Mouse (Mus musculus): ENCODE data around the gene Cib1. TPM values are rescaled to one million over a fixed set of nuclear protein-coding genes. Genes with fewer than 3 reads are reported as not detected.
A peak's percentile ranks its signal among the peaks of the same experiment; 100 is the strongest.

Cib1 gene
- polyA plus RNA-seq, 1 experiment from 2014 or later: 55.0 TPM

DNA sequence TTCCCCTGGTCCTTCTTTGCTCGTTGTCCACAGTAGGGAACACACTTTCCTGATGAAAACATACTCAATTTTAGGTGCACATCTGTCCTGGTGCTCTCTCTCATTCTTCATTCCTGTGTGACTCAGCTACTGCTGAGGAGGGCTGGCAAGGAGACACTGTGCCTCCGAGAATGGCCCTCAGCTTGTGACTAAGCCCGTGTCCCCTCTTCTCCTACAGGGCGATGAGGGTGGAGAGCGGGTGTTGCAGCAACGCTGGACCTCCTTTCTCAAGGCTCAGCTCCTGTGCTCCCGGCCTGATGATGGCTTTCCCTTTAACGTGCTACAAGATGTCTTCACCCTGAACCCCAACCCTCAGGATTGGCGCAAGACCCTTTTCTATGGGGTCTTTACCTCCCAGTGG, 13.9 kb downstream of the Cib1 start:
- Histone ChIP-seq H3K4me3 (ENCODE audit: low read depth, low read length) (no peak overlapping the region), H3K4me2 (no peak overlapping the region), H3K4me1 (ENCODE audit: control insufficient read depth, insufficient read depth, low read length) (no peaks in the 10 kb centered on the region), H3K27me3 (ENCODE audit: control insufficient read depth, insufficient read depth, low read length) (no peaks in the 10 kb centered on the region), H3K36me3 (ENCODE audit: control insufficient read depth, insufficient read depth, low read length) (peaks cover 19% of the 10 kb centered on the region), H3K9me3 (ENCODE audit: control insufficient read depth, low read length) (no peaks in the 10 kb centered on the region), H3K27ac (ENCODE audit: low read depth, low read length) (no peak overlapping the region), H3K9ac (ENCODE audit: low read length) (no peak overlapping the region)
- DNase-seq (ENCODE audit: low spot score, missing footprints) (no peak), ATAC-seq (ENCODE audit: low FRiP score) (no peak)
- 93% methylated on average over 9 of the region's 9 CpGs for WGBS

DNA sequence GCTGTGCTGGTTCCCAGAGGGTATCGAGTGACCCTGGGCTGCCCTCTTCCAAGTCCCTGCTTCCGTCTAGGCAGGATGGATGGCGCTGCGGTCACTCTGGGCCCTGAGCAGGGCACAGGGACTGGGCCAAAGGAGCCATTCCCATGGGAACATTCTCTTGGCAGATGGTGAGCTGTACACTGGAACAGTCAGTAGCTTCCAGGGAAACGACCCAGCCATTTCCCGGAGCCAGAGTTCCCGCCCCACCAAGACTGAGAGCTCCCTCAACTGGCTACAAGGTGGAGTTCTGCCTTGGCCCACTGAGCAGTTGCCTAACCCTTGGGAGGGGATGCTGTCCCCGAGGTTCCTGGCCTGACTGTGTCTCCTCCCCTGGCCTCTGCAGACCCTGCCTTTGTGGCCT, 16.0 kb downstream of the Cib1 start:
- Histone ChIP-seq H3K4me2 (no peak overlapping the region), H3K4me3 (ENCODE audit: low read depth, low read length) (no peak overlapping the region), H3K9me3 (ENCODE audit: control insufficient read depth, low read length) (no peaks in the 10 kb centered on the region), H3K9ac (ENCODE audit: low read length) (no peak overlapping the region), H3K36me3 (ENCODE audit: control insufficient read depth, insufficient read depth, low read length) (peaks cover 17% of the 10 kb centered on the region), H3K27me3 (ENCODE audit: control insufficient read depth, insufficient read depth, low read length) (no peaks in the 10 kb centered on the region), H3K4me1 (ENCODE audit: control insufficient read depth, insufficient read depth, low read length) (no peaks in the 10 kb centered on the region), H3K27ac (ENCODE audit: low read depth, low read length) (no peak overlapping the region)
- DNase-seq (ENCODE audit: low spot score, missing footprints) (no peak), ATAC-seq (ENCODE audit: low FRiP score) (no peak)
- 84% methylated on average over 8 of the region's 8 CpGs for WGBS

DNA sequence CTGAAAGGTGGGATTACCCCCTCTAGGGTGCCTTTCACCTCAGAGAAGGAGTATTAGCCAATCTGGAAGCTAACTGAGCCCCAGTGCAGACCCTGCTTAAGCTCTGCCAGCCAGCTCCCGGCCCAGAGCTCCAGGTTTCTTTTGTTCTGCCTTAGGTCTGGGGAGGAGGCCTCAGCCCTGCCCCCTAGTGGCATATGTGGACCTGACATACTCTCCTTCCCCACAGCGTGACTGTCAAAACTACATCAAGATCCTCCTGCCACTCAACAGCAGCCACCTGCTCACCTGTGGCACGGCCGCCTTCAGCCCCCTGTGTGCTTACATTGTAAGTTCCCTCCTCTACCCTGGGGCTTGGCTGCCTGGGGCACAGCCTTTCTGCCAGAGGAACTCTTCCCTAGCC, 17.2 kb downstream of the Cib1 start:
- 14% methylated on average over 4 of the region's 4 CpGs for WGBS
- ATAC-seq (ENCODE audit: low FRiP score) (peak; percentile 79), DNase-seq (ENCODE audit: low spot score, missing footprints) (peak; percentile 97)
- no peak overlapping the region for H3K27ac ChIP-seq (ENCODE audit: low read depth, low read length)
- peaks cover 15% of the 10 kb centered on the region for H3K36me3 ChIP-seq (ENCODE audit: control insufficient read depth, insufficient read depth, low read length)
- H3K9ac ChIP-seq (ENCODE audit: low read length): 0 out of 2 replicates have a peak overlapping the region, but pooled peaks have one; percentile 10
- no peaks in the 10 kb centered on the region for H3K9me3 ChIP-seq (ENCODE audit: control insufficient read depth, low read length)
- no peaks in the 10 kb centered on the region for H3K4me1 ChIP-seq (ENCODE audit: control insufficient read depth, insufficient read depth, low read length)
- no peaks in the 10 kb centered on the region for H3K27me3 ChIP-seq (ENCODE audit: control insufficient read depth, insufficient read depth, low read length)
- no peak overlapping the region for H3K4me2 ChIP-seq
- no peak overlapping the region for H3K4me3 ChIP-seq (ENCODE audit: low read depth, low read length)

DNA sequence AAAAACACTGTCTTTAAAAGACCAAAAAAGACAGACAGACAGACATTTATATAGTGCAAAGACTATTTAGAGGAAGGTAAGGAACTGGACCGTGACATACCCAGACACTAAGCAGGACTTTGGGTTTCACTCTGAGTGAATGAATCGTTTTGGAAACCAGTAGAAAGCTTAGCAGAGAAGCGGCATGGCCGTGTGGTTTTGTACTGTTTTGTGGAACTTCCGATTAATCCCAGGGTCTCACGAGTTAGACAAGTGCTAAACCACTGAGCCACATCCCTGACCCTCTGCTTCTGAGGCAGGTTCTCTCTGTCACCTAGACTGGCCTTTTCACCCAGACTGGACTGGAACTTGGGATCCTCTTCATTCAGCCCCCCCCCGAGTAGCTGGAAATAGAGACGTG, 18.2 kb downstream of the Cib1 start:
- peaks cover 8% of the 10 kb centered on the region for H3K36me3 ChIP-seq (ENCODE audit: control insufficient read depth, insufficient read depth, low read length)
- ATAC-seq (ENCODE audit: low FRiP score) (no peak), DNase-seq (ENCODE audit: low spot score, missing footprints) (no peak)
- H3K9ac ChIP-seq (ENCODE audit: low read length): no peak overlapping the region
- no peaks in the 10 kb centered on the region for H3K27me3 ChIP-seq (ENCODE audit: control insufficient read depth, insufficient read depth, low read length)
- no peaks in the 10 kb centered on the region for H3K4me1 ChIP-seq (ENCODE audit: control insufficient read depth, insufficient read depth, low read length)
- no peak overlapping the region for H3K4me2 ChIP-seq
- H3K9me3 ChIP-seq (ENCODE audit: control insufficient read depth, low read length): no peaks in the 10 kb centered on the region
- H3K27ac ChIP-seq (ENCODE audit: low read depth, low read length): no peak overlapping the region
- WGBS: 71% methylated on average over 8 of the region's 8 CpGs
- H3K4me3 ChIP-seq (ENCODE audit: low read depth, low read length): no peak overlapping the region

DNA sequence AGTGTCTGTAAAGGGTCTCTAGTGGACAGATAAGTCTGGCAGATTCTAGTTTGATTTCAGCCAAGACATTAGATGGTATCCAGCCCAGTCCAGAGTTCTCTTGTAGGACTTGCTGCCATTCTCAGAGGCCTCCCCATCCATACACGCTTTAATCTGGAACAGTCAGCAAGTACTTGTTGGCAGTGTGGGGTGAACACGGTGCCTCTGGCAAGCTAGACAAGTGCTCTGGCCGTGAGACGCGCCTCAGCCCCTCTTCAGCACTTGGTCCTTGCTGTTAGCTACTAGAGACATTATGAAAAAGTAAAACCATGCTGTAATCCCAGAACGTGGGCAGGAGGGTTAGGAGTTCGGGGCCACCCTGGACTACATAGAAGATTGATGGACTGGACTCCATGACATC, 19.0 kb downstream of the Cib1 start:
- Histone ChIP-seq H3K27me3 (ENCODE audit: control insufficient read depth, insufficient read depth, low read length) (no peaks in the 10 kb centered on the region), H3K9me3 (ENCODE audit: control insufficient read depth, low read length) (no peaks in the 10 kb centered on the region), H3K4me2 (no peak overlapping the region), H3K27ac (ENCODE audit: low read depth, low read length) (no peak overlapping the region), H3K9ac (ENCODE audit: low read length) (no peak overlapping the region), H3K36me3 (ENCODE audit: control insufficient read depth, insufficient read depth, low read length) (peaks cover 3% of the 10 kb centered on the region; the same call in 1 of the 2 replicates), H3K4me1 (ENCODE audit: control insufficient read depth, insufficient read depth, low read length) (no peaks in the 10 kb centered on the region), H3K4me3 (ENCODE audit: low read depth, low read length) (no peak overlapping the region)
- ATAC-seq (ENCODE audit: low FRiP score): no peak
- 93% methylated on average over 7 of the region's 7 CpGs for WGBS
- DNase-seq (ENCODE audit: low spot score, missing footprints): no peak

DNA sequence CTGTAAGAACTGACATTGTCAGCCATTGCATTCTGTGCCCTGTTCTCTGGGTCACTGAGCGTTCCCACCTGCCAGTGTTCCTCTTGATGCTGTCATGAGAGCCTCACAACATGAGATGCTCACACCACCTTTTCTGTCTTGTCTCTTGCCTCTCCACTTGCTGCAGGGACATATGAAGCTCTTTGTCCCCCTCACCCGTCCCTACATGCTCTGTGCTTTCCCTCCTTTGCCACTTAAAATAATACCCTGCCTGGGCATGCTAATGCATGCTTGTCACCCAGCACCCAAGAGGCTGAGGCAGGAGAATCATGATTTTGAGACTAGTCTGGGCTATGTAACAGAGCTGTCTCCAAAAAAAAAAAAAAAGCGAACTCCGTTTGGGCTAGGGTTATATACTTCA, 21.6 kb downstream of the Cib1 start:
- Histone ChIP-seq H3K4me1 (ENCODE audit: control insufficient read depth, insufficient read depth, low read length) (no peaks in the 10 kb centered on the region), H3K36me3 (ENCODE audit: control insufficient read depth, insufficient read depth, low read length) (no peaks in the 10 kb centered on the region), H3K4me3 (ENCODE audit: low read depth, low read length) (no peak overlapping the region), H3K9ac (ENCODE audit: low read length) (no peak overlapping the region), H3K27ac (ENCODE audit: low read depth, low read length) (no peak overlapping the region), H3K27me3 (ENCODE audit: control insufficient read depth, insufficient read depth, low read length) (no peaks in the 10 kb centered on the region), H3K9me3 (ENCODE audit: control insufficient read depth, low read length) (no peaks in the 10 kb centered on the region), H3K4me2 (no peak overlapping the region)
- DNase-seq (ENCODE audit: low spot score, missing footprints) (peak; percentile 71), ATAC-seq (ENCODE audit: low FRiP score) (no peak)
- WGBS: 90% methylated on average over 4 of the region's 4 CpGs

DNA sequence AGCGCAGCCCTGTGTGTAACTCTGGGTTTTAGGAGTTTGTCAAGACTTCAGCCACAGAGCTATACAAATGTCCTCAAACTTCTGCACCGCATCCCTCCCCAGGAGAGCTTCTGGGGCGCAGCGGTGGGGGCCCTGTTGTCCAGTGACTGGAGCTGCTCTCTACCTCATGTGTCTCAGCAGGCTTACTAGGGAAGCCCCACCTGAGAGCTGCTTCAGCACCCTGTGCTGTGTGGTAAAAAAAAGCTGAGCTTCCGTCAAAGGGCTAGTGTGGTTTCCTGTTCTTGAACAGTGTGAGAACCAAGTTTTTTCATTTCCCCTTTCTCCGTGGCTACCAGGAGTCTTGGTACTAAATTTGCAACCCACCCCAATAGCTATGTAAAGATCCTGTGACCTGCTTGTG, 22.9 kb downstream of the Cib1 start:
- 81% methylated on average over 6 of the region's 6 CpGs for WGBS
- Histone ChIP-seq H3K4me3 (ENCODE audit: low read depth, low read length) (no peak overlapping the region), H3K4me1 (ENCODE audit: control insufficient read depth, insufficient read depth, low read length) (no peaks in the 10 kb centered on the region; the same call in 1 of the 2 replicates), H3K9me3 (ENCODE audit: control insufficient read depth, low read length) (no peaks in the 10 kb centered on the region), H3K9ac (ENCODE audit: low read length) (no peak overlapping the region), H3K36me3 (ENCODE audit: control insufficient read depth, insufficient read depth, low read length) (no peaks in the 10 kb centered on the region), H3K4me2 (no peak overlapping the region), H3K27ac (ENCODE audit: low read depth, low read length) (no peak overlapping the region), H3K27me3 (ENCODE audit: control insufficient read depth, insufficient read depth, low read length) (no peaks in the 10 kb centered on the region)
- peak; percentile 37 for DNase-seq (ENCODE audit: low spot score, missing footprints)
- no peak for ATAC-seq (ENCODE audit: low FRiP score)

DNA sequence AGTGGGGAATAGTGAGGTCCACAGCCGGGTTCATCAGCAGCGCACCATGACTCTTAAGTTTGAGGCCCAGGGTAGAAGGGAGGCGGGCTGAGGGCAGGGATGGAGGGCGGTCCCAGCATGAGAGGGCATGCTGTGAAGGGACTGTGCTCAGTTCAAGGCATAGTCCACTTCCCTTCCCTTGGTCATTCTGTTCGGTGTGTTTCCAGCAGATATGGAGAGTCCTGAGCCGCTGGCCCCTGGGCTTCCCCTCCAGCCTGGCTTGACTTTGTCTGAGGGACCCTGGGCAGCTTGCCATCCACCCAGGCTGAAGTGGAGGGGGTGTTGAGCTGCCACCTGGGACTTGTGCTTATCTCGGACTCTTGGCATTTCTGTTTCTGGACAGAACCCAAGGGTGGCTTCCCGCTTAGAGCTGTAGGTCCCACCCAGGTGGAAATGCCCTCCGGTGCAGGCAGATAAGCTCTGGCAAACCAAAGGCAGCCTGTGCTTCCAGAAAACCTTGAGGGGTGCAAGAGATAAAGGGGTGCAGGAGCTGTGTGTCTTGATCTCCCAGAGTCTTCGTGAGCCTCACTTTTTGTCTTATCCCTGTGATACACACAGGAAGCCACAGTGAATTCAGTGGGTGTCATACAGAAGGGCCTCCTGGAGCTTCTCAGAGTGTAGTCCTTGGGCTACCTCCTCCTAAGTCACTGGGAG, 23.7 kb downstream of the Cib1 start:
- Histone ChIP-seq H3K9ac (ENCODE audit: low read length) (no peak overlapping the region), H3K9me3 (ENCODE audit: control insufficient read depth, low read length) (no peaks in the 10 kb centered on the region), H3K27ac (ENCODE audit: low read depth, low read length) (no peak overlapping the region), H3K4me1 (ENCODE audit: control insufficient read depth, insufficient read depth, low read length) (no peaks in the 10 kb centered on the region; the same call in 1 of the 2 replicates), H3K4me2 (no peak overlapping the region), H3K36me3 (ENCODE audit: control insufficient read depth, insufficient read depth, low read length) (no peaks in the 10 kb centered on the region), H3K4me3 (ENCODE audit: low read depth, low read length) (no peak overlapping the region), H3K27me3 (ENCODE audit: control insufficient read depth, insufficient read depth, low read length) (no peaks in the 10 kb centered on the region)
- no peak for ATAC-seq (ENCODE audit: low FRiP score)
- DNase-seq (ENCODE audit: low spot score, missing footprints): no peak
- 80% methylated on average over 10 of the region's 10 CpGs for WGBS

DNA sequence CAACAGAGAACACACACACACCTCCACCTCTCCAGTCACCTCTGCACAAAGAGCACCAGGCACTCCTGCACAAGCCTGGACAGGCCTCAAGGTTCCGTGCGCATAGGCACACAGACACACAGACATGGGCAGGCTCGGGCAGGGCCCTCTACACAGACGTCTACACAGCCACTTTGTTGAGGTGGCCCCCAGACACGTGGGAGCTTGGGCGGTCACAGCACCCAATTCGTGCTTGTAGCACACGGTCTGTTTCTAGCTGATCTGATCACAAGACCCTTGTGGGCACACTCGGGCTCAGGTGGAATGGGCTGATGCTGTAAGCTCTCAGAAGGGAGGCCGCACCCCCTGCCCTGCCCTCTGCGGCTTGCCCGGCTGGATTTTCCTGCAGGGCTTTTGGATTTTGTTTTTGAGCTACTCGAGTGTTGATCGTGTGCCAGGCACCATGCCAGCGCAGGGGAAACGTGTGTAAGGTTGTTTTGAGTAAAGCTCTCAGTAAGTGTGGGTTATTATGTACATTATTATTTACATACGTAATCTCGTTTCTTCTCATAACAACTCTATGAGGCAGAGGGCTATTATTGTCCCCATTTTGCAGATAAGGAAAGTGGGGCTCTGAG, 24.5 kb downstream of the Cib1 start:
- Histone ChIP-seq H3K9ac (ENCODE audit: low read length) (no peak overlapping the region), H3K4me2 (no peak overlapping the region), H3K4me1 (ENCODE audit: control insufficient read depth, insufficient read depth, low read length) (peaks cover 7% of the 10 kb centered on the region), H3K27me3 (ENCODE audit: control insufficient read depth, insufficient read depth, low read length) (no peaks in the 10 kb centered on the region), H3K36me3 (ENCODE audit: control insufficient read depth, insufficient read depth, low read length) (no peaks in the 10 kb centered on the region), H3K27ac (ENCODE audit: low read depth, low read length) (no peak overlapping the region), H3K4me3 (ENCODE audit: low read depth, low read length) (no peak overlapping the region), H3K9me3 (ENCODE audit: control insufficient read depth, low read length) (no peaks in the 10 kb centered on the region)
- 87% methylated on average over 18 of the region's 18 CpGs for WGBS
- ATAC-seq (ENCODE audit: low FRiP score) (no peak), DNase-seq (ENCODE audit: low spot score, missing footprints) (peak; percentile 60)

All from midbrain, embryonic 11.5 days (tissue).